Mouse (Mus musculus) heart, adult 8-10 months (tissue): ENCODE measurements around the gene Tbx1. TPM values are rescaled to one million over a fixed set of nuclear protein-coding genes. Genes with fewer than 3 reads are reported as not detected.

ENCODE experiments used
- DNase-seq: peaks from one replicate; pipeline ENCODE4 v3.0.0; 2022; ENCODE audit warnings: low spot score
- total RNA-seq, 4 experiments: library from RNA; stranded (reverse); gene quantifications; 2 replicates each; pipeline ENCODE4 v1.2.4; 2022

Tbx1 gene
- total RNA-seq, 4 experiments from 2014 or later: 1.0 to 2.0 (median 1.1) TPM

GRCm38 (mm10) chr16:18588738-18589055, 1.8 kb downstream of the Tbx1 start:
- no peak for DNase-seq

- no peak for DNase-seq
Measured at GRCm38 (mm10) chr16:18587847-18588737, 2.4 kb downstream of the Tbx1 start.

- no peak for DNase-seq
Measured at GRCm38 (mm10) chr16:18586906-18587546, 3.4 kb downstream of the Tbx1 start.

- no peak for DNase-seq
Measured at GRCm38 (mm10) chr16:18586076-18586905, 4.2 kb downstream of the Tbx1 start.

GRCm38 (mm10) chr16:18585676-18586075, 4.8 kb downstream of the Tbx1 start:
- DNase-seq: no peak

- DNase-seq: no peak
Measured at GRCm38 (mm10) chr16:18584901-18585510, 5.5 kb downstream of the Tbx1 start.

GRCm38 (mm10) chr16:18583673-18584357, 6.7 kb downstream of the Tbx1 start:
- no peak for DNase-seq

GRCm38 (mm10) chr16:18583169-18583568, 7.3 kb downstream of the Tbx1 start:
- no peak for DNase-seq

- DNase-seq: no peak
Measured at GRCm38 (mm10) chr16:18582426-18583148, 7.9 kb downstream of the Tbx1 start.

GRCm38 (mm10) chr16:18581623-18582205, 8.8 kb downstream of the Tbx1 start:
- no peak for DNase-seq

- DNase-seq: no peak
Measured at GRCm38 (mm10) chr16:18581050-18581622, 9.3 kb downstream of the Tbx1 start.

GRCm38 (mm10) chr16:18580389-18580788, 10.1 kb downstream of the Tbx1 start:
- DNase-seq: no peak

GRCm38 (mm10) chr16:18577599-18578160, 12.8 kb downstream of the Tbx1 start:
- no peak for DNase-seq

GRCm38 (mm10) chr16:18577071-18577470, 13.4 kb downstream of the Tbx1 start:
- no peak for DNase-seq

GRCm38 (mm10) chr16:18574196-18574595, 16.3 kb downstream of the Tbx1 start:
- no peak for DNase-seq

GRCm38 (mm10) chr16:18568599-18568998, 21.9 kb downstream of the Tbx1 start:
- no peak for DNase-seq

- no peak for DNase-seq
Measured at GRCm38 (mm10) chr16:18564472-18564871, 26.0 kb downstream of the Tbx1 start.

GRCm38 (mm10) chr16:18556461-18556860, 34.0 kb downstream of the Tbx1 start:
- no peak for DNase-seq

- peak; percentile 11 for DNase-seq
Measured at GRCm38 (mm10) chr16:18555235-18555935, 35.1 kb downstream of the Tbx1 start.
